Mouse (Mus musculus) kidney, adult 9 months (tissue): ENCODE data around the gene Spata46.

Source experiments
- DNase-seq: peaks from one replicate; pipeline ENCODE4 v3.0.0; 2022

Spata46 gene

DNA sequence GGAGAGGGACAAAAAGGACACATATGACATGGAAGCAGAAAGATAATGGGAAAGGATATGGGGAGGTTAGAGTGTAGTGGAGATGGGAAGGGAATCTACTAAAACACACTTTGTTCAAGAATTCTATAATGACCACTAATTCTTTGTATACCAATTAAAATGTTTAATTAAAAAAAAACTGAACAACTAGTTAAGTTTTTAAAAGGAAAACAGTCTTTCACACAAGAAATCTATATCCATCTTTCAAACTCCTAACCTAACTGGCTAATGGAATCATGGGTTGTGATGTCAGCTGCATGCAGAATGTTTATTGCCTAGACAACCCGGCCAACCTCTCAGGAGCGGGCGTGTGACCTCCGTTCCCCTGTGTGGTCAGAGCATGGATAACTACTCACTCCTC is at the start of gene Spata46:
Gene Spata46, plus strand, starts transcription at position 301 of the 400 bp plus-strand sequence.
- DNase-seq, result no peak

DNA sequence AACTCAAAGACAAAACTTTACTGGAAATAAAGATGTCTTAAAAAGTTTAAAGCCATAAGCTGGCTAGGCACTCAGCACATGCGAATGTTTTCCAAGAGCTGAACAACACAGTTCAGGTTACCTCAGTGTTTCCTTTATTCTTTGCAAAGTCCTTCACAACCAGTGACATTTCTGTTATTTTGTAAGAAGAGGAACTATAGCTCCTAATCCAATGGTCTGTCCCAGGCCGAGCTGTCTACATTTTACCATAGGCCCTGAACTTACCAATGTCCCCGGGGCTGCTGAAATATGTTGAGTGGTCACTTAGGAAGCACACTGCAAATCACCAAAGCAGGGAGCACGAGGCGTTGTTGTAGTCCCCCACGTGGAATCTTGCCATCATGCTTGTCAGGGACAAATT is 38.3 kb upstream of the Spata46 start:
- no peak for DNase-seq

DNA sequence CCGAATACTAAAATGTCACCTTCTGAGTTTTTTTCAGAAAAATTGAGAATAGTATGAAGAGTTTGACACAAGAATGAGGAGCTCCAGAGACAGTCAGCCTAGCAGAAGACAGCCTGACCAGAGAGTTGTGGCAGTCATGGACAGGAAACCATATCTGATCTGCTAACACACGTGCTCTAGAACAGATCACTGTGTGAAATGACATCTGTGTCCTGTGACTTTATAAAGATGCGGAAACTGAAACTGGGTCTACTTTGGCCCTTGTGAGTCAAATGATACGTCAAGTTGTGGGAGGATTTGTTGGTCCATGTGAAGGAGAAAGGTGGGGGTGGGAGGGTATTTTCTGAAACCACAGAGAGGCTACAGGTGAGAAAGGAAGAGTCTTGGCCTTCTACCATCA is 37.9 kb upstream of the Spata46 start:
- no peak for DNase-seq

DNA sequence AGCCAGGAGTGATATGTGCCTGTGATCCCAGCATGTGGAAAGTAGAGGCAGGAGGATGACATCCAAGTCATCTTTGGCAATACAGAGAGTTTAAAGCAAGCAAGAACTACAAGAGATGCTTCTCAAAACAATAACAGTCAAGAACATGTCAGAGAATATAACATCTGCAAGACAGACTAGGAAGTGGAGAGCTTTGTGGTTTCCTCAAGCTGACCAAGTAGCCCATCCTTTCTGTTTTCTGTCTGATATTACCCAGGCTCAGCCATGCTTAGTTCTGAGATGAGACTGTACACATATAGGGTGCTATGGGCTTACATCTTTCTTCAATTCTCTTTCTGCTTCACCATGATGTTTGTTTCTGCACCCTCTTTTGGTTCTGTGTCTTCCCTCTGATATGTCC is 35.4 kb upstream of the Spata46 start:
- no peak for DNase-seq

DNA sequence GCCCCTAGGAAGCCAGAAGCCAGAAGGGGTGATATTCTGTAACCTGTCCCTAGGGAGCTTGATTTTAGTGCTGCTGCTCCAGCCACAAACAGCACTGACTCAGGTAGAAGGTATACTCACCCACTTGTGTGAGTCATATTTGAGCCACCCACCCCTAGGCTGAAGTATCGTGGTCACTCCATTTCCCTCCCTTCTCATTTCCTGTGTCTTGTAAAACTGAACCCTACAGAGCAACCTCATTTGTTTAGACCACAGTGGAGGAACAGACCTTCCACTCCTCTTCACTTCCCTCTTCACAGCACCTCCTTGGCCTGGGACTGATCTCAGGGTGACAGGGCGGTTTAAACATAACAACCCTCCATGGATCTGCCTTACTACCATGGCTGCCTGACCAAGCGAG is 31.6 kb upstream of the Spata46 start, which contains the start of gene Sh2d1b1:
Gene Sh2d1b1, plus strand, starts transcription at position 305 of the 400 bp plus-strand sequence.
- no peak for DNase-seq

DNA sequence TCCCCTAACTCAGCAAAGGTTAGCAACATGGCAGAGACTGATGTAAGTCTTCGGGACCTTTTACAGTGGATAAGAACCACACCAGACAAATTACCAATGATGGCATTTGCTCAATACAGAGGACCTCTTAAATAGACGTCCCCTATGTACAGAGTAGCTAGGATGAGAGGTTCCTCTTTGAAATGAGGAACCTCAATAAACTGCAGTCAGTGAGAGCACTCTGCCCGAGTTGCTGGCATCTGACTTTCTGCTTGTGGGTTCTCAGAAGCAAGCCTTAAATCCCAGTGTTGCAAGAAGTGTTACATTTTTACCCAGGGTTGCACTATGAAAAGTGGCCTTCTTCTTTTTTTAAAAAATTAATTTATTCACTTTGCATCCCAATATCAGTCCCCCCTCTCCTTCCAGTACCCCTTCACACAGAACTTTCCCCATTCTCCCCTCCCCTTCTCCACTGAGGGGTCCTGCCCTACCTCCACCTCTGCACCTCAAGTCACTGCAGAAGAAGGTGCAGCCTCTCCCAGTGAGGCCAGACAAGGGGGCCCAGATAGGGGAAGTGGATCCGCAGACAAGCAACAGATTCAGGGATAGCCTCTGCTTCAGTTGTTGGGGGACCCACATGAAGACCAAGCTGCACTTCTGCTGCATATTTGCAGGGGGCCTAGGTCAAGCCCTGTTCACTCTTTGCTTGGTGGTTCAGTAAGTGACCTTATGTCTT is 26.0 kb upstream of the Spata46 start:
- DNase-seq, result no peak

DNA sequence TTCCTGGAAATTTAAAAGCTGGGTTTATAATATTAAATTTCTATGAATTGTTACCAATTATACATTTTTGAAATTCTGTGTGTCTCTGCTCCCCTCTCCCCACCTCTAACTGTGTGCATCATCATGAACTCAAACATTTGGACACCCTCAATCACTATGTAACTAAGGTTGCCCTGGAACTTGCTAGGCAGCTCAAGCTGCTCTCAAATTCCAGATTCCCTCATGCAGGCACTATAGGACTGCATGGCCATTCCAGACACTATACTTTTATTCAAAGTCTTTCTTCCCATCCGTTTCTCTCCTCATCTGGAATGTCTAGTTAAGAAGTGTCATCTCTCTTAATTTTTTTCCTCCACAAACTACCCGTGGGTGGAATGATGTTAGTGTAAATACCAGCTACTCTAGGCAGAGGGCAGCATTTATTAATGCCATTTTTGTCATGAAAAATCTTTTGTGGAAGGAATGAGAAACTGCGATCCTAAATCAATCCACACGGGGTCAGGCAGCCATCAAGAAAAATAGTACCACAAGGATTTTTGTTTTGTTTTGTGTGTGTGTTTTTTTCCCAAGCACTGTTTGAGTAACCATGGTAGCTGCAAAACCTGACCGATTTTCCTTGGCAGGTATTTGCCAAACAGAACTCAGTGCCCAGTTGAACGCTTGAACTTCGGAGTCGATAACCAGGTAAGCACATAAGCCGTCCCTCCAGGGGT is 16.2 kb upstream of the Spata46 start:
- peak; percentile 83 for DNase-seq

DNA sequence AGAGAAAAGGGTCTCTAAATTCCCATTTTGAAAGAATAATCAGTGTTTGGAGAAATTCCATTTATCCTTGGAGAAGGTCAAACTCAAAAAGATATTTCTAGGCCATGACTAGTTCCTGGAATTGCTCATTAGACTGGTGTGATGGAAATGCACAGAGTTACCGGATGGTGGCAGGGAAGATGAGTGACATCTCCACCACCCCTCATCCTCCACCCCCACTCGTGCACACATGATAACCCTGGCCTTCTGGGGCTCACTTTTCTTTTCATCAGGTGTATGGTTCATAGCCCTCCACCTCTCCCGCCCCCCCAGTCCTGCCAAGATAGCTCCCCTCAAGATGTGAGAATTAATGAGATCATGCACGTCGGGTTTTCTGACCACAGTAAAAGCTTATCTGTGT is 15.3 kb upstream of the Spata46 start:
- no peak for DNase-seq

DNA sequence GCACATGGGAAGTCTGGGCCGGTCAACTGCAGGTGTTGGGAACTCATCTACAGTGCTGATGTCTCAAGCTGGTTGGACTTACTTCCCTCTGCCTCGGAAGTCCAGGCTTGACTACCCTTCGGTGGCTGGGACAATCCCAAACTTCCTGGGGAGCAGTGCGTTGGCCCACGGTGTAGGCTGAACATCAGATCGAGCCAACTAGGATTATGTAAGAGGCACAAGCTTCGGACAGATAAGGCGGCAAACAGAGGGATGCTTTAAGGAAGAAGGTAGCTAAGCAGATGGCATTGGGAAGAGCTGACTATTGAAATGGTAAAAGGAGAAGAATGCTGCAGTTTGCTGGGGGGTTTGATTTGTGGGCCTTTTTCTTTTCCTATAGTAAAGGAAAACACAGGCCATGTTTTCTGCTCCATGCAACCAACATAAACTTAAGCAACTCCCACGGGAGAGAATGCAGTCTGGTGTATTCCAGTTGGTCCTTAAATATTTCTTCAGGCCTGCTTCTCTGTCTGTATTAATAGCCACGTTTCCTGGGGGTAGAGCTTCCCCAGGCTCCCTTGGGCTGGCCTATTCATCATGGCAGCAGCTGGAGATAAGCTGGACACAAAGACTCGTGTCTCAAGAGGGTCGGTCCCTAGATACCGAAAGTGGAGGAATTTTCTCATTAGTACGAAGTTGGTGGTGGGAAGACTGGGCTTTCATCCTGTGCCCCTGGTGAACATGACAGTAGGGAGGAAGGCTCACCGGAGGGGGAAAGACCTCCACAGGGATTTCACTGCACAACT is 13.6 kb upstream of the Spata46 start:
- DNase-seq, result no peak

DNA sequence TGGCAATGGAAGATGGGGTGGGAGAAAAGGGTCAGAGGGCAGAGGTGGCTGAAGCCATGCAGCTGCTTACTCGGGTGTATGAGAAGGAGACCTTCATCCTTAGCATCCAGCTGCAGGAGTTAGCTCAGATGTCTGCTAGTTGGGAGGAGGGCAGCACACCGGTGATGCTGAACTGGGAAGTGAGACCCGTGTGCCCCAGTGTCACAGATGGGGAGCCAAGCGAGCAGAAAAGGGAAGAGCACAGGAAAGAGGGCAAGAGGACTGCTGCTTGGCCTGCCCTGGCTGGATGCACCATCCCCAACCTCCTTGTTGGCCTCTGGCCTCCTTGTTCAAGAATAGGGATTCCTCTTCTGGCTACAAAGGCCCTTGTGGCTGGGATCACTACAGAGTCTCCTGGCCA is 9.1 kb upstream of the Spata46 start:
- no peak for DNase-seq

DNA sequence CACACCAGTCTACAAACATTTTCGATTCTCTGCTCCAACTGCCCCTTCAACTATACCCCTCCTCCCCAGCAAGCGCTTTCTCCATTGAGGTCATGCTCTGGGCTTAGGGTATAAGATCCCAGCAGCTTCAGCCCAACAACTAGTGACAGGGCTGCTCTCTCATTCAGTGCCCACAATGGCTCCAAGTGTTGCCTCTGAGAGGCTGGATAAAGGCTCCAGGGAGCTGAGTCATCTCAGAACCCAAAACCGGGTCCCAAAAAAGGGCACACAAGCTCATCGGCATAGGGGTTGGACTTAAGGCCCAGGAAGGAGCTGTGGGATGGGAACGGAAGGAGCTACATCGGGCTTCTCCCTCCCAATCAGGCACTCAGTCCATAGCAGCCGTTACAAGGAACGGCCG is 6.9 kb upstream of the Spata46 start:
- no peak for DNase-seq

DNA sequence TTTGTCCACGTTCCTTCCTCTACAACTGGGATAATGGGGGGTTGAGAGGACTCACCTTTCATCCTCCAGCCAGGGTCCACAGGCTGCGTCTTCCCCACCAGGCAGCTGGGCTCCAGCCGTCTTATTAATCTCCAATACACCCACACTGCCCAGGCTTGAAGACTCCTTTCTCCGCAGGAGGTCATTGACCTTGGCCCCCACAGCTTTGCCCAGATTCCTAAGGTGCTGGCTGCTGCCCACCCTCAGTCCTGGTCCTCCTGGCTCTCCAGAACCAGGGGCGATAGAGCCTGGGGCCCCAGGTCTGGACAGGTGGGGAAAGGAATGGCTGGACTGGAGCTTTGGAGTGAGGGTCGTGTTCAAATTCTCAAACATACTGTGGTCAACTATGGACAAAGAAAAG is 6.1 kb upstream of the Spata46 start:
- DNase-seq, result no peak

DNA sequence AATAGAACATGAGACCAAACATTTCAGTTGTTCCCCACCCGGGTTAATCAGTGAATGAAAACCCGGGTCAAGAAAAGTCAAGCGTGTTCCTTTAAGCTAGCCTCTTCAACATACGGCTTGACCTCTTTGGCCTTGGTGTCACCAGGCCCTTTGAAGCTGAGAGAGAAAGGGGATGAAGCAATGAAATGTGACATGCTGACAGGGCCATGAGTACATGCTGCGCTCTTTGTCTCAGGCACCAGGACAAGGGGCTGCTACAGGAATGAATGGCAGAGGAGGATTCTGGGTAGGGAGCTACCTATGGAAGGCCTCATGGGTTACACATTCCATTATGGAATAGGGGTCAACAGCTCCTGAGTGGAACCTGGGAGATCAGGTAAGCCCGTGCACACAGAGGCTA is 5.5 kb upstream of the Spata46 start:
- no peak for DNase-seq

DNA sequence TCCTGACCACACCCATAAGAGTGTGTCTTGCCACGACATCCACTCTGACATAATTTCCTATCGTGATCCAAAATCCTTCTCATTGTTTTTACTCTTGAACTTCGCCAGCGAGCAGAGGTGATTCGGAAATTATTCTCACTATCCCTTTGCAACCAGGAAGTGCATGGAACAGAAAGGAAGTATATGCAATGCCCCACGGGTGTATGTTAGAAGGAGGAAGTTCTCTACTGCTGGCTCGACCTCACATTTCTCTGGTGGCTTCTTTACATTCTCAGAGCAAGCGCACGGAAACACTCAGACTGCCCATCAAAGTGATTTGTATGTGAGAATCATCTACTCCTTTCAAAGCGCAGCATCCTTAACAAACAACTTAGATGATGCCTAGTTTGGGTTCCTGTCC is 3.6 kb upstream of the Spata46 start:
- no peak for DNase-seq

DNA sequence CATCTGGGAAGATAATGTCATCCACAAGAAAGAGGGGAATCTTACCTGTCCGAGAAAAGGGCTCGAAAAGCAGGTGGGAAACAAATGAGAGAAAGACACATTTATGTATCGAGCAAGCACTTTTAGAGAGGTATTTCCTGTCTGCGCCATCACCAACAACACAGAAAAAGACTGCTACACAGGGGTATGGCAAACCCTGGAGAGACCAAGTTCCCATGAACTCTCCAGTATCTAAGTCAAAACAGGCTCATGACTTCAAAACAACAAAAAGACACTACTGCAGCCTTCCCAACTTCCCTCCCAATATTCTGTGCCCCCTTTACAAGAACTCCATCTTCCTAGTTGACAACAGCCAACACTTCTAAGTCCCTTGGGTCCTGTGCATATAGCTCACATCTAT is 2.4 kb upstream of the Spata46 start, which contains the start of gene Gm7694:
Gene Gm7694, minus strand, starts transcription at position 101 of the 400 bp plus-strand sequence.
- no peak for DNase-seq

DNA sequence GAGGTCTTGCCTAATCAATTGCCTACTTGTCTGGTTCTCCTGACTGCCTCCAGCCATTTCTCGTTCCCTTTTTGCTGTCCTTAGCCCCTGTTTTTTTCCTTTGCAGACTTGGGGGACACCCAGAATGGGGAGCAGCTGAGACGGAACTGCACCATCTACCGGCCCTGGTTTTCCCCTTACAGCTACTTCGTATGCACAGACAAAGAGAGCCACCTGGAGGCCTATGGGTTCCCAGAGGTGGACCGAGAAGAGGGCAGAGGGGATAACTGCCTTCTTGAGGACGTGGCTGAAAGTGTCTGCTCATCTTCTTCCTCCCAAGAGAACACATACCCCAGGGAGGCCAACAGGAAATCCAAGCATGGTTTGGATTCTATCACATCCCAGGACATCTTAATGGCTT is 2.8 kb downstream of the Spata46 start:
- DNase-seq, result no peak

DNA sequence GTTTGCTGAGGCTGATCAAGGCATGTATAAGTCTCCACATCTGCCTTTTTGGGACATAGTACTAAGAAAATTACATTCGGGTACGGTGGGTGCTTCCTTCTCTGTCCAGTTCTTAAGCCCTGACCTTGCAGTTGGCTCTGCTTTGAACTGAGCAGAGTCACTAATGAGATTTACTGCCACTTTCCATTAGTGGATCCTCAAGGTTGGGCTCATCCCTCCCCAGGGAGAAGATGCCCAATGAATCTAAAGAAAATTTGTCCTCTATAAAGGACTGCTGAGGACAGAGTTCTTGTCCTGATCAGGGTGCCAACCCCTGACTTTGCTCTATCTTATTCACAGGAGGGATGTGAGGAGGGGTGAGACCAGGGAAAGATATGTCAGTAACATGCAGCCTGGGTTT is 13.4 kb downstream of the Spata46 start:
- no peak for DNase-seq

DNA sequence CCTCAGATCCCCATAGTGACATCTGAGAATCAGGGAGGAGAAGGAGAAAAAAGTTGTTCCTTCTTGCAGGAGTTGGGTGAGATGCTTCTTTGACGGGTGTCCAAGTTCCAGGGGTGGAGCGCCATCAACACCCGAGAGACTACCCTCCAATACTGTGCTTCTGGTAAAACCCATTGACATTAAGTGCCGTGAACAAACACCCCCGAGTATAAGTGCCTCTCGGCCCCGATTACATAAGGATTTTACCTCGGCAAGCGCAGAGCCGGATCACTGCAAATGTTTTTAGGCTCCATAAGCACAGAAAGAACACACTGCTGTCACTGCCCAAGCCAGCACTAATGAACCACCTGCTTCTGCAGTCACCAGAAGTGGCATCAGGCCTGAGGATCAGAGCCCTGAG is 14.4 kb downstream of the Spata46 start:
- no peak for DNase-seq

DNA sequence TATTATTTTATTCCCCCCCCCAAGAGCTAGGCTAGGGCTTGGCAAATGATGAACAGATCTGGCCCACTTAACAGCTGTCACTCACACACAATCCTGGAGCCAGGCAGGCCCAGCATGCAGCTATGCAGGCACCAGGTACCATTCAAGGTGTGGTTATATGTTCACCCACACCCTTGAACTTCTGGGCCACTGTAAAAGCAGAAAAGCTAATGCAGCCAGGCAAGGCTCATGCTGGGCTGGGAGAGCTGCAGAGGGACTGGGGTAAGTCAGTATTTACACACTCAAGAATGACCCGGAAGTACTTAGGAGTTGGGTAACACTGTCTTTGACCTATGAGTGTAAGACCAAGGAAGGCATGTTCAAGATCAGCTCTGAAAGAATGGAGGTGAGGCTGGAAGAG is 15.7 kb downstream of the Spata46 start:
- DNase-seq, result no peak

DNA sequence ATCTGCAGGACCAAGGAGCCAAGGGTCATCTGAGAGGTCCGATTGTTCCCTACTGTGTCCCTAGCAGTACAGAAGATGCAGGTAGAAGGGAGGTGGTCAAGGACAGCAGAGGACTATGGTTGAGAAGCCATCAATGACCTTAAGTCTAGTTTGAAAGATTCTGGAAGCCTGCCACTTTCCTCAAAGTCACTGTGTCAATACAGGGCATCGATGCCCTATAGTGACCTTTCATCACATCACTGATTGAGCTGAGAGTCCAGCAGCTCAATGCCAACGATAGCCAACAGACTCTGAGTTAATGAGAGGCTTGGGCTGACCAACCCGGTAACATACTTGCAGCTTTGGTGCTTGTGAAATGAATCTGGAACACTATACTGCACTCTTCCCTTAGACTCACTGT is 16.7 kb downstream of the Spata46 start:
- DNase-seq, result no peak

DNA sequence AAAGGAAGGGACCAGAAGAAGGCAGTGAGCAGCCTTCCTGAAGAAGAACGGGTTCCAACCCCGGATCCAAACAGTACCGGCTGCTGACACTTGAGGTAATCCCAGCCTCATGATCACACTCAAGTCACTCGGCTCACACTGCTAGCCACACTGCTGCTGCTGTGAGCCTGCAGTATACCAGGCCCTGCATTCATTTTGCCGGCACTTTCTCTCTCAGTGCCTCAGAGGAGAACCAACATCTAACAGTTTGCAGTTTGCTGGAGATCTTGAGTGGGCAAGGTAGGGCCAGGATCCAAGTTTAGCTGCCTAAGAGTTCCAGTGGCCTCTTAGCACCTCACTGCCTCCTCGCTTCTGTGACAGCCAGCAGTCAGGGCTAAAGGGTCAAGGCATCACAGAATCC is 23.3 kb downstream of the Spata46 start:
- DNase-seq, result no peak

DNA sequence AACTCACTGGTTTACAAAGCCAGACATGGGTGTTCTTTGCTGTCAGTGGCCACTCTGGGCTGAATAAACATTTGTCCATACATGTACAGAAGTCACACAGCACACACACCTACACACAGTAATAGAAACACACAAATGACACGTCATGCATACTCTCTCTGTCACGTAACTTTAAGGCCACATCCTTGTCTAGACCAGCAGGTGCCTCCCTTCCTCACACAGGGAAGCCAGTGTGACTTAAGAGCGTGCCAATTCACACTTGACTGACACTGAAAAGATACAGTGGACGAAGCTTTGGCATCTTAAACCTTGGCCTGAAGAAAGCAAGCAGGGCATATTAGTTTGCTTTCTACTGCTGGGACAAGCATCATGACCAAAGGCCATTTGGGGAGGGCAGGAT is 24.2 kb downstream of the Spata46 start:
- DNase-seq, result peak; percentile 28

DNA sequence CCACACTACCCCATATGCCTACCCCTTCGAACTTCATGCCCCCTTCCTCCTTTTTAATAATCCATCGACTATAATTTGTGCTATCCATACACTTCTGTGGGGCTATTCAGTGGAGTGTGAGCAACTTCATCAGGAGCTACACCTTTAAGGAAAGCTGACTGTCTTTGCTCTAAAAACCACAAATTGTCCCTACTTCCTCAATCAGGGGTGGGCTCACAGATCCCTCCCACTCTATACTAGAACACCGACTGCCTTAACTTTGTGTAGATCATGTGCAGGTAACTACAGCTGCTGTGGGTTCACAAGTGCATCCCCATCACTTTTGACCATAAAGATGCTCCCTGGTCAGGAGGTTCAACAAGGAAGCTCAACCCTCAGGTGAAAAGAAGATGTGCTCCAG is 31.3 kb downstream of the Spata46 start:
- no peak for DNase-seq

DNA sequence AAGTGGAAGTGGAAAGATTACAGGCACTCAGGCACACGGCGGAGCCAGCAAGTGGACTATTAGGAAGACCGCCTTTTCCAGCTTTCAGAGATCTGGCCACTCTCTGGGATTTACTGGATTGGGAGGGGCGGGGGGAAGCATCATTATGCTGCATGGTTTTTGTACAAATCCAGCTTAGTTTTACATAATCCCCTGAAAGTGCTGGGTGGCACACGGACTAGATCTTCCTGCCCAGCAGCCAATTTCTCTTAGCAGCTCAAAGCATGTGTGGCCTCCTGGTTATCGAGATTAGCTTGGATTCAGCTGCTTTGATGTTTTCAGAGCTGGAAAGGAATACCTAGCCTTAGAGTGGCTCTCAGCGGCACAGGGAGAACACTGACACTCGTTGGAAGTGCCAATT is 34.5 kb downstream of the Spata46 start:
- DNase-seq, result no peak
